Mouse (Mus musculus) olfactory bulb, adult 2 months (tissue): ENCODE data around the gene Scarf1. TPM values are rescaled to one million over a fixed set of nuclear protein-coding genes. Genes with fewer than 3 reads are reported as not detected.
"Not testable (repeated sequence)": the region's sequence is repeated elsewhere in the genome, so short reads cannot be mapped to it uniquely, and the experiment has no call there.

Experiments used
- H3K27ac ChIP-seq: fragments of 200-500 bp; 2 replicates; pipeline ENCODE4 v1.5.1; 2012; ENCODE audit warnings: low read depth, low read length; ENCODE audit not compliant: insufficient read depth
- H3K4me1 ChIP-seq: fragments of 200-500 bp; 2 replicates; pipeline ENCODE4 v1.6.1; 2012; ENCODE audit warnings: low read length; ENCODE audit not compliant: control insufficient read depth, insufficient read depth
- H3K4me3 ChIP-seq: fragments of 200-500 bp; 2 replicates; pipeline ENCODE4 v1.5.1; 2012; ENCODE audit warnings: mild to moderate bottlenecking, low read depth, low read length, moderate library complexity; ENCODE audit not compliant: insufficient read depth
- CTCF ChIP-seq: fragments of 200-500 bp; IDR thresholded peaks from 2 replicates; pipeline ENCODE4 v1.5.1; 2012; ENCODE audit warnings: low read depth, mild to moderate bottlenecking, low read length, moderate library complexity; ENCODE audit not compliant: insufficient read depth
- POLR2A ChIP-seq: fragments of 200-500 bp; IDR thresholded peaks from 2 replicates; pipeline ENCODE4 v1.6.1; 2012; ENCODE audit warnings: mild to moderate bottlenecking, low read depth, low read length, moderate library complexity; ENCODE audit not compliant: insufficient read depth
- WGBS: fragments of 180-500 bp; shearing (Covaris S2); methylation state at CpG from one replicate; pipeline ENCODE4 v1.1.7; 2018; 5-methylcytosine and 5-hydroxymethylcytosine counted together
- polyA plus RNA-seq: library from polyadenylated mRNA; stranded (reverse); fragments of >200 nt; gene quantifications from 2 replicates; pipeline ENCODE4 v1.2.4, GENCODE M21; 2012; ENCODE audit warnings: low replicate concordance; ENCODE audit not compliant: missing spikeins, insufficient read depth, insufficient read length

The Scarf1 gene
- polyA plus RNA-seq, 1 experiment: not detected

- no peak overlapping the region for H3K27ac ChIP-seq
- peaks cover 40% of the 10 kb centered on the region for H3K4me1 ChIP-seq
- no peak for TF ChIP-seq POLR2A
- TF ChIP-seq CTCF: no peak
- 87% methylated on average over 8 of the region's 8 CpGs for WGBS
- no peak overlapping the region for H3K4me3 ChIP-seq
Observed at GRCm38 (mm10) chr11:75540209-75540608, 26.9 kb downstream of the Scarf1 start.

- Histone ChIP-seq H3K4me1 (peaks cover 42% of the 10 kb centered on the region), H3K27ac (no peak overlapping the region)
- TF ChIP-seq CTCF (no peak), POLR2A (no peak)
Observed at GRCm38 (mm10) chr11:75540710-75541581, 27.6 kb downstream of the Scarf1 start.

GRCm38 (mm10) chr11:75544713-75545112, 31.4 kb downstream of the Scarf1 start:
- WGBS: 65% methylated on average over 9 of the region's 9 CpGs
- TF ChIP-seq POLR2A (no peak), CTCF (no peak)
- Histone ChIP-seq H3K4me1 (peaks cover 21% of the 10 kb centered on the region), H3K4me3 (no peak overlapping the region), H3K27ac (no peak overlapping the region)

More at GRCm38 (mm10) chr11:75540710-75541581, 27.6 kb downstream of the Scarf1 start:
- 60% methylated on average over 19 of the region's 19 CpGs for WGBS
- no peak overlapping the region for H3K4me3 ChIP-seq

- Histone ChIP-seq H3K4me3 (peak overlapping the region; percentile 13; the same call in 1 of the 2 replicates), H3K27ac (no peak overlapping the region), H3K4me1 (peaks cover 27% of the 10 kb centered on the region)
- no peak for TF ChIP-seq CTCF
- no peak for TF ChIP-seq POLR2A
- 90% methylated on average over 4 of the region's 4 CpGs for WGBS
Observed at GRCm38 (mm10) chr11:75546057-75546456, 32.7 kb downstream of the Scarf1 start.

- no peak overlapping the region for H3K27ac ChIP-seq
- TF ChIP-seq POLR2A (no peak), CTCF (no peak)
- H3K4me3 ChIP-seq: no peak overlapping the region
- WGBS: 67% methylated on average over 5 of the region's 5 CpGs
- H3K4me1 ChIP-seq: peaks cover 39% of the 10 kb centered on the region
Observed at GRCm38 (mm10) chr11:75549658-75550111, 36.3 kb downstream of the Scarf1 start.

- Histone ChIP-seq H3K4me3 (no peak overlapping the region), H3K27ac (peak overlapping the region; percentile 89), H3K4me1 (peaks cover 34% of the 10 kb centered on the region)
- TF ChIP-seq CTCF (no peak), POLR2A (0 out of 2 replicates have a peak, but pooled peaks have one; percentile 9)
- WGBS: 55% methylated on average over 12 of the region's 12 CpGs
Observed at GRCm38 (mm10) chr11:75550200-75550946, 37.0 kb downstream of the Scarf1 start.

GRCm38 (mm10) chr11:75551321-75551720, 38.0 kb downstream of the Scarf1 start:
- no peak overlapping the region for H3K4me3 ChIP-seq
- H3K4me1 ChIP-seq: peaks cover 31% of the 10 kb centered on the region
- H3K27ac ChIP-seq: peak overlapping the region; percentile 89
- WGBS: 83% methylated on average over 5 of the region's 5 CpGs
- no peak for TF ChIP-seq POLR2A
- no peak for TF ChIP-seq CTCF

GRCm38 (mm10) chr11:75551961-75552441, 38.7 kb downstream of the Scarf1 start:
- Histone ChIP-seq H3K4me3 (no peak overlapping the region), H3K27ac (peak overlapping the region; percentile 89), H3K4me1 (peaks cover 31% of the 10 kb centered on the region)
- WGBS: 27% methylated on average over 9 of the region's 9 CpGs
- TF ChIP-seq CTCF: no peak

GRCm38 (mm10) chr11:75552906-75553482, 39.7 kb downstream of the Scarf1 start:
- 52% methylated on average over 7 of the region's 7 CpGs for WGBS
- TF ChIP-seq POLR2A: no peak
- Histone ChIP-seq H3K4me3 (no peak overlapping the region), H3K4me1 (peaks cover 31% of the 10 kb centered on the region), H3K27ac (peak overlapping the region; percentile 89)

- H3K27ac ChIP-seq, H3K4me3 ChIP-seq: not testable (repeated sequence)
- peaks cover 17% of the 10 kb centered on the region for H3K4me1 ChIP-seq
- 92% methylated on average over 6 of the region's 6 CpGs for WGBS
Observed at GRCm38 (mm10) chr11:75556006-75556405, 42.7 kb downstream of the Scarf1 start.
